Mouse (Mus musculus) left cerebral cortex, adult 11 months (tissue): ENCODE data around the gene Olfr171.
"Not testable (repeated sequence)": the region's sequence is repeated elsewhere in the genome, so short reads cannot be mapped to it uniquely, and the experiment has no call there.

Experiments used
- DNase-seq: peaks from one replicate; pipeline ENCODE4 v3.0.0; 2022; ENCODE audit warnings: low spot score

Gene Olfr171

GRCm38 (mm10) chr16:19629816-19630215 lies at the start of gene Olfr171:
Gene Olfr171 (minus strand): TSS chr16:19629916.
- DNase-seq, result no peak

GRCm38 (mm10) chr16:19670768-19671357 lies 41.1 kb upstream of the Olfr171 start:
- DNase-seq, result no peak

GRCm38 (mm10) chr16:19666312-19666711 lies 36.6 kb upstream of the Olfr171 start:
- no peak for DNase-seq

- not testable (repeated sequence) for DNase-seq
Measured at GRCm38 (mm10) chr16:19611782-19612181, 17.9 kb downstream of the Olfr171 start, which contains the start of gene Olfr170. Gene Olfr170 (minus strand): TSS chr16:19611882.

DNA sequence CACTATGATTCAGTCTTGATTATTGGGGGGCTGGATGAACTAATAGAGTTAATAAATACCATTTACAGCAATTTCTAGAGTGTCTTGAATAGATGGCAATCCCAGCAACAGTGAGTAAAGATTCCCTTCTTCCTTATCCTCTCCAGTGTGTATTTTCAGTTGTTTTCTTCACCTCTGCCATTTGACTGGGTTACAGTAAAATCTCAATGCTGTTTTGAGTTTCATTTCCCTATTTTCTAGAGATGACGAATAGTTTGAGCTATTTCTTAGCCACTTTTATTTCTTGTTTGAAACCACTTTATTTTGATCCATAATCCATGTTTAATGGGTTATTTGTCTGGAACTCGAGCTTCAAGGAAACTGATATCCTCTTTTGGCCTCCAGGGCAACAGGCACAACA lies 26.6 kb downstream of the Olfr171 start:
- no peak for DNase-seq
